Mouse (Mus musculus): ENCODE measurements around the gene Immt.
A peak's percentile ranks its signal among the peaks of the same experiment; 100 is the strongest.
"Not testable (repeated sequence)": the region's sequence is repeated elsewhere in the genome, so short reads cannot be mapped to it uniquely, and the experiment has no call there.

Gene Immt

DNA sequence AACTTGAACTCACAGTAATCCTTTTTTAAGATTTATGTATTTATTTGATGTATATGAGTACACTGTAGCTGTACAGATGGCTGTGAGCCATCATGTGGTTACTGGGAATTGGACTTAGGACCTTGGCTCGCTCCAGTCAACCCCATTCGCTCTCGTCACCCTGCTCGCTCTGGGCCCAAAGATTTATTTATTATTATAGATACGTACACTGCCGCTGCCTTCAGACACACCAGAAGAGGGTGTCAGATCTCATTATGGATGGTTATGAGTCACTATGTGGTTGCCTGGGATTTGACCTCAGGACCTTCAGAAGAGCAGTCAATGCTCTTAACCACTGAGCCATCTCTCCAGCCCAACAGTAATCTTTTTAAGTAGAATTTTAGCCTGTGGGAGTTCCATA, 15.8 kb downstream of the Immt start:
- DNase-seq = not testable (repeated sequence)

DNA sequence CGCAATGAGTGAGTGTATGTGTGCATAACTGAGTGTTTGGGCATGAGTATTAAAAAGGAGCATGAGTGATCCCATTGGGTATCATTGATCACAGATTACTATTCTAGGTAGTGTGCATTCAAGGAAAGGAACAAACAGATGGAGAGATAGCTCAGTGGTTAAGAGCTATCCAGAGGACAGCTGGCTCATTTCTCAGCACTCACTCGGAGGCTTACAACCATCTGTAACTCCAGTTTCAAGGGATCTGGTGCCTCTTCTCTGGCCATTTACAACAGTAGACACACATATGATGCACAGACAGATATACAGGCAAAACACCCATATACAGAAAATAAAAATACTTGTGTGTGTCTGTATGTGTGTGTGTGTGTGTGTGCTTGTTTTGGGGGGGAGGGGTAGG, 36.6 kb downstream of the Immt start:
- no peak for DNase-seq

DNA sequence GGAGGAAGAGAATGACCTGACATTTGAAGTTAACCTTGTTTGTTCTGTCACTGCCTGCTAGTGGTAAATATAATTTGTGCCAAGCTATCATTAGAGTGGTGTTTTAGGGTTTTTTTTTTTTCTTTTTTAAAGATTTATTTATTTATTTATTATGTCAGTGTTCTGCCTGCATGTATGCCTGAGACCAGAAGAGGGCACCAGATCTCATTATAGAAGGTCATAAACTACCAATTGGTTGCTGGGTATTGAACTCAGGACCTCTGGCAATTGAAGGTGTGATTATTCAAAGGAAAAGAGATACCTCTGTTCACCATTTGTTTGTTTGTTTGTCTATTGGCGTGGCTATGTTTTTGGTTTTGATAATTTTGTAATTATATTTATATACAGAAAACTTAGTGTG, 37.7 kb downstream of the Immt start:
- peak; percentile 12 to 31 for DNase-seq

DNA sequence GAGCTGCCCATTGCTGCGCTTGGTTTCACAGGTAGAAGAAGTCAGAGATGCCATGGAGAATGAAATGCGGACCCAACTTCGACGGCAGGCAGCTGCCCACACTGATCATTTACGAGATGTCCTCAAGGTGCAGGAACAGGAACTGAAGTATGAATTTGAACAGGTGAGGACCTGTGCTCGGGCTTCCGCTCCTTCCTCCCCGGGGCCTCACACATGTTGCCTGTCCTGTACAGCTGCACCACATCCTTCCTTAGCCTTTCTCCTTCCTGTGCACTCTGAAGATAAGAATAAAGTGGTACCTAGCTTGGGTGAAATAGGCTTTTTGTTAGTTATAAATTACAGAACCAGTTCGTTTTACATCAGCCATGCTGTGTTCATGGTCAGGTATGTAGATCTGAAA, 40.3 kb downstream of the Immt start:
- DNase-seq = no peak

DNA sequence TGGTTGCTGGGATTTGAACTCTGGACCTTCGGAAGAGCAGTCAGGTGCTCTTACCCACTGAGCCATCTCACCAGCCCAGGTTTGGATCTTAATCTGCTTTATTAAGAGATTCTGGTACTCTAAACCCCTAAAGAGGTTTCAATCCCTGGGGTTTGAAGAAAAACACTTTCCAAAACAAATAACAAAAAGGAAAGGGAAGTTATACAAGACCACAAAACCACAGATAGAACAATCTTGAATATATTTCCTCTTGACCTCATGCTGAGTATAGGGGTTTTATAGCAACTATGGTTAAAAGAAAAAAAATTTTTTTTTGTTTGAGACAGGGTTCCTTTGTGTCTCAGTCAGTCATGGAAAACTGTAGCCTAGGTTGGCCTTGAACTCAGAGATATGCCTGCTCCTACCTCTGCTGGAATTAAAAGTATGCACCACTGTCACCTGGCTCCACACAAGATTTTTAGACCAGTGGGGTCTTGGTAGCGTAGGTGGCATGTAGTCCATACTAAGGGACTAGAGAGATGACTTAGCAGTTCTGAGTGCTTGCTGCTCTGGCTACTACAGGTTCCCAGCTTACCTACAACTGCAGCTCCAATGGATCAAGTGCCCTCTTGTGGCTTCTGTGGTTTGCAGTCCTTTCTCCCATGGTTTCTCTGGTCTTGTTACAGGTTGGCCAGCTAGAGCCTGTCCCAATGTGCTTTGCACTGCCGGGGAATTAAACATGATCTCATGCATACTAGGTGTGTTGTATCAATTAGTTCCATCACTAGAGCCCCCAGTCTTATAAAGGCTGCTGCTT, 47.0 kb downstream of the Immt start:
- DNase-seq = no peak

DNA sequence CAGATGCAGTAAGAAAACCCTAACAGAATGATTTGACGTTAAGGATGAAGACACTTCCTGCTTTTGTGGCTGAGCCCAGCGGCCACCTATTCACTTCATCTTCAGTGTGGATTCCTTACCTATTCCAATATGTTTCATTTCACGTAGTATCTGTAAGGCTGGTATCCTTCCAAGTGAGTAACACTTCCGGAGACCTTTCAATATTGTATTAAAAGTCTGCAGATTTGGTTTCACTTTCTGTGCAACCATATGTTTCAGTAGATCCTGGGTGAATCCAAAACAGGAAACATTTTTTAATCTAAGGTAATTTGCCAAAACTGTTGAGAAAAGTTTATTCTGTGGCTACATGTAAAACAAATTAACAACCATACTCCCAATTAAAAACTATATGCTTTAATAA, 62.1 kb downstream of the Immt start:
- DNase-seq = no peak

DNA sequence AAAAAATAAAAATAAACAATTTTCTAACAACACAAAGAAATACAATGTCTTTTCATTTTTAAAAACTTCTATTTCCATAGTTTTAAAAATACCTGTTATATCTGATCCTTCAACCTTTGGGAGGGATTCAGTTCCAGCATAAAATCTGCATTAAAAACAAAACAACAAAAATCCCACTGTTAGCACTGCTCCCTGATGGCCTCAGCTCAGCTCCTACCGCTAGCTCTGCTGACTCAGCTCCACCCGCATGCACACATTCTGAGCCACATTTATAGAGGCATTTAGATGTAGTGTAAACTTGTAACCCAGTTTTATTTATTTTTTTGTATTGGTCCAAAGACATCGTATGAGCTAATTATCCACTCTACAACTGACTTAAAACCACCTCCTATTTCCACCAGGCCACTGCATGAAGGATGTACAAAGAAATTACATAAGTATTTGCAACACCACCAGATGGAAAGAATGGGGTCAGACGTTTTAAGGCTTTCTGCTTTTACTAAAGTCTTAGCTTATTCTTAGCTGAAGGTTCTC, 76.6 kb downstream of the Immt start:
- DNase-seq = peak in 1 of 2 experiments; percentile 5

DNA sequence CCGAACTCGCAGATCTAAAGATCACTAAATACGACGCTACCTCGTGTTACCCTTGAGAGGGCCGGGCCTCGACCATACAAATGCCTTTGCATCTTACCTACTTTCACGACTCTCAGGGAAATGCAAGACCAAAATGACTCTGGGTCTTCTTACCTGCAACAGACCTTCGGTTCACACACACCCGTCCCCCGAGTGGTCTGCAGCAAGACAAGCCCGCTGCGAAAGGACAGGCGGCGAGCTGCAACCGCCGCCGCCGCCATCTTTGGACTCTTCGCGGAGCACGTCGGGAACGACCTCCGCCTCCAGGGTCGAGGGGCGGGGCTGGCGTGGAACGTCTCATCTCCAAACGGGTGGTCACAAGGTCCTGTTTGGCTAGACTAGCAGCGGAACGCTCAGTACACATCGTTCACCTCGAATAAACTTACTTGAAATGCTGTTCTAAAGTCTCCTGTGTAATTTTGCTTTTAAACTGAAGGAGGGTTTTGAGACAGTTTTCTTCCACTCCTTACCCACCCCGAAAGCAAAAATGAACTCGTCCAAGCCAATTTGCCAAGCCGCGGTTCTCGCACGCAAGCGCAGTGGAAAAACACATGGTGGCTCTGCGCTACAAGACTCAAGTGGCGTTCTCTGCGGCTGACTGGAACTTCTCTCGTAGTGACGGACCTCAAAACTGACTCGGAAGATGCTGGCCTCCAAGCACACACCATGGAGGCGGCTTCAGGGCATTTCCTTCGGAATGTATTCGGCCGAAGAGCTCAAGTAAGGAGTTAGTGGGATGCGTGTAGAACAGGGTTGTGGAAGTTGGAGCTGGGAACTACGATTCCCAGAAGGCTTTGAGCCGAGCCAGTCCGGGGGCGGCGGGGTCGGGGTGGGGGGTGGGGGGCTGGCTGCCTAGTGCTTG, 77.6 kb downstream of the Immt start, which contains the start of the genes Ptcd3 and Polr1a:
Gene Ptcd3 (minus strand): TSS at position 270 of the 901 bp plus-strand sequence.
Gene Polr1a (plus strand): TSS at position 573 of the 901 bp plus-strand sequence.
- peak; percentile 97 for DNase-seq

DNA sequence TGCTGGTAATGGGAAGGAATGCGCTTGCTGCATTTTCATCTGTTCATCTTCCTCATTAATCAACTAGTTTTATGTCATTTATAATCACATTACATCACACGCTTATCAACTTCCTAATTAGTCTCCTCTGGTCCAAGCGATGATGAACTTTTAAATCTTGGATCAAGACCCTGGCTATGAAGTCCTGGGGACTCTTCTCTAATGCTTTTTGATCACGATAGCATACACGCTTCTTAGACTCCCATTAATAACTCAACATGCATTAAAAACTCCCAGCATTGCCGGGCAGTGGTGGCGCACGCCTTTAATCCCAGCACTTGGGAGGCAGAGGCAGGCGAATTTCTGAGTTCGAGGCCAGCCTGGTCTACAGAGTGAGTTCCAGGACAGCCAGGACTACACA, 78.3 kb downstream of the Immt start:
- DNase-seq = no peak

DNA sequence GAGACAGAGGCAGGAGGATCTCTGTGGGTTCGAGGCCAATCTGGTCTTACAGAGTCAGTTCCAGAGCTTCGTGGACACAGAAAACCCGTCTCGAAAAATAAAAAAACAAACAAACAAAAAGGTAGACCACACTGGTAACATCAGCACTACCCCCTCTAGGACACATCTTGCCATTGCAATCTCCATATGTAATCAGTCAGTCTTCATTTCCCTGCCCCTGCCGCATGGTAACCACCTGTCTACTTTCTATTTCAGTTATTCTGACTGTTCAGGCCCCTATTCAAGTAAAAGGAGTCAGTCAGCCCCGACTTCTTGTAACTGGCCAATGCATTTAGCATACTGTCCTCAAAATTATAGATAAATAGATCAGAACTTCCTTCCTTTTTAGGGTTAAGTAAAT, 78.7 kb downstream of the Immt start:
- DNase-seq = peak in 1 of 2 experiments; percentile 9

DNA sequence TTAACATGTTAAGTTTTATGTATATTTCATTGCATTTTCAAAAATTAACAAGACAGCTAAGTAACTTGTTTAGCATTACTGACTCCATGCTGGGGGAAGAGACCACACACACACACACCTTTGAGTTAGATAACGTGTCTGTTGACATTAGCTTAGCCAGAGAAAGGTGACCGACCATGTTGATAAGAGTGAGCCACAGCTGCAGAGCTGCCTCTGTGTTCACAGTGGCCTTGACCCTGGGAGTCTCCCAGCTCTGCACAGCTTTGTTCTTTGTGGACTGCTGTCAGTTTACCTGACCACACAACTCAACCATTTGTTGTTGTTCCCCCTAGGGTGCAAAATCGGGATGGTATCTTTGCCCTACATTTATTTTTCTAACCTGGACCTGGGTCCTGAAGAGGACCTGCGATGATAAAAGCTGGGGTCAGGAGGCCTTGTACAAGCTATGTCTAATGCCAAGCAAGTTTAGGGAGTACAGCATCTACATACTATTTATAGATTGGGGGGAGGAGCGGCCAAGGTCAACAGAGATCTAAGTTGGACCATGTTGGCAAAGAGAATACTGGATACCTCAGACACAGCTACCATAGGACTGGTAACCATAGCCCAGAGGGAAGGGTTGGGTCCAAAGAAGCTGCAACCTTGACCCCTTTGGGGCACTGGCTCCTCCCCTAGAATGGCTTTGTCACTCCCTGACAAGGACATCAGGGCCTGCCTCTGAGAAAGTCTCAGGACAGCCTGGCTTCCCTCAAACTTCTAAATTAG, 80.7 kb downstream of the Immt start:
- no peak for DNase-seq

DNA sequence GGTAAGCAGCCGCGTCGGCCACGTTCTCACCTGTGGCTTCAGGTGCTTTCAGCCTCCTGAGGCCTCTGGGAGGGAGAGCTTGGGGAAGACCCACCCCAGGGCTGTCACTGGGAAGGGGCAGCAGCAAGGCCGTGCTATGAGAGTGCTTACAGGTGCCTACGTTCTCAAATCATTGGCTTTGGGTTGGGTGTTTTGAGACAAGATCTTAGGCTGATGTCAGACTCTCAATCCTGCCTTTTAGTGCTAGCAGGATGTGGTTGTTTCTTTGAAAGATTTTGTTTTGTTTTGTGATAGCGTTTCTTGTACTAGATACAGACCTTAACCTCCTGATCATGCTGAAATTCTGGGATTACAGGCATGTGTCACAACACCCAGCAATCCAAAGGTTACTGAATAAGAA, 89.6 kb downstream of the Immt start:
- DNase-seq = no peak

DNA sequence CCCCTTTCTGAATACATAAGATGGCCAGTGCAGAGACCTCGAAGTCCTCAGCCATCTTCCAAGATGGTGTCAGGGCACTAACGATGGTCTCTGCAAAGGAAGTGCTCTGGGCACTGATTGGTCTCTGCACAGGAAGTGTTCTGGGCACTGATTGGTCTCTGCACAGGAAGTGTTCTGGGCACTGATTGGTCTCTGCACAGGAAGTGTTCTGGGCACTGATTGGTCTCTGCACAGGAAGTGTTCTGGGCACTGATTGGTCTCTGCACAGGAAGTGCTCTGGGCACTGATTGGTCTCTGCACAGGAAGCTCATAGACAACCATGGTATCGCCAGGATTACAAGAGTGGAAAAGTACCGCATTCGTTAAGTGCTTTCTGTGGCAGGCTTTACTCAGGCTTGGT, 94.1 kb downstream of the Immt start:
- DNase-seq = not testable (repeated sequence)
